Mouse (Mus musculus): ENCODE data around the gene Tnni2. TPM values are rescaled to one million over a fixed set of nuclear protein-coding genes. Genes with fewer than 3 reads are reported as not detected.

Gene Tnni2
- polyA plus RNA-seq, 1 experiment: 1.1 TPM

- TF ChIP-seq CTCF (IDR thresholded peaks at IDR 0.05; ENCODE audit: borderline replicate concordance, insufficient read depth, low read length) (no peak), POLR2A (IDR thresholded peaks at IDR 0.05; ENCODE audit: low read depth, low read length) (no peak)
- no peak overlapping the region for H3K4me3 ChIP-seq (ENCODE audit: insufficient read depth, low read length)
- no peak overlapping the region for H3K27ac ChIP-seq (ENCODE audit: insufficient read depth, low read length)
- peaks cover 19% of the 10 kb centered on the region for H3K4me1 ChIP-seq (ENCODE audit: control insufficient read depth, insufficient read depth, low read length)
Measured at GRCm38 (mm10) chr7:142462594-142463078, 21.0 kb downstream of the Tnni2 start.

- no peak overlapping the region for H3K4me3 ChIP-seq (ENCODE audit: insufficient read depth, low read length)
- TF ChIP-seq POLR2A (IDR thresholded peaks at IDR 0.05; ENCODE audit: low read depth, low read length) (no peak), CTCF (IDR thresholded peaks at IDR 0.05; ENCODE audit: borderline replicate concordance, insufficient read depth, low read length) (no peak)
- peak overlapping the region; percentile 97 for H3K27ac ChIP-seq (ENCODE audit: insufficient read depth, low read length)
- H3K4me1 ChIP-seq (ENCODE audit: control insufficient read depth, insufficient read depth, low read length): peaks cover 19% of the 10 kb centered on the region
Measured at GRCm38 (mm10) chr7:142470171-142470691, 28.6 kb downstream of the Tnni2 start.

DNA sequence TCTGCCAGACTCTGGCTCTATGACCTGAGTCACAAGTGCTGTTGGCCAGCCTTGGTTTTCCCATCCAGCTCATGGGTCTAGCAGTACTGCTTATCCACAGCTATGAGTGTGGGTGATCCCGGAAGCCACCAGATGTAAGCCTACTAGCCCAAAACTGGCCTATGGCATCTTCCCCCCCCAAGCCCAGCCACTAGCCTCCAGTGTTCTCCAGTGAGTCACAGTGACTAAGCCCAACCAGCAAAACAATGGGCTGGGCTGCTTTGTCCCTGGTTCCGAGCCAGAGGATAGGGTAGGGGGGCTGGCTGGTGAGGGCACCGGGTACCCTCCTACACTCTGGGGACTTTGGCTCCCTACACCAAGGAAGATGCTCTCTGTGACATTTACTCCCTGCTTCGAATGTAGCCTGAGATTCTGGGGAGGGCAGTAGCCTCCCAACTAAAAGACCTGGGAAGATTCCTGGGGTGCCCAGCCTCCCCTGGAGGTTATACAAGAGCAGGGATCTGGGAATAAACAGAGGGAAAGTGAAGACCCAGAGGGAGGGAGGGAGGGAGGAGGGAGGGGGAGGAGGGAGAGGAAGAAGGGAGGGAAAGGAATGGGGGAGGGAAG lies 29.3 kb downstream of the Tnni2 start:
- TF ChIP-seq POLR2A (IDR thresholded peaks at IDR 0.05; ENCODE audit: low read depth, low read length): peak; percentile 31; the same call in 1 of the 2 replicates
- TF ChIP-seq CTCF (IDR thresholded peaks at IDR 0.05; ENCODE audit: borderline replicate concordance, insufficient read depth, low read length): no peak
- peaks cover 19% of the 10 kb centered on the region for H3K4me1 ChIP-seq (ENCODE audit: control insufficient read depth, insufficient read depth, low read length)

DNA sequence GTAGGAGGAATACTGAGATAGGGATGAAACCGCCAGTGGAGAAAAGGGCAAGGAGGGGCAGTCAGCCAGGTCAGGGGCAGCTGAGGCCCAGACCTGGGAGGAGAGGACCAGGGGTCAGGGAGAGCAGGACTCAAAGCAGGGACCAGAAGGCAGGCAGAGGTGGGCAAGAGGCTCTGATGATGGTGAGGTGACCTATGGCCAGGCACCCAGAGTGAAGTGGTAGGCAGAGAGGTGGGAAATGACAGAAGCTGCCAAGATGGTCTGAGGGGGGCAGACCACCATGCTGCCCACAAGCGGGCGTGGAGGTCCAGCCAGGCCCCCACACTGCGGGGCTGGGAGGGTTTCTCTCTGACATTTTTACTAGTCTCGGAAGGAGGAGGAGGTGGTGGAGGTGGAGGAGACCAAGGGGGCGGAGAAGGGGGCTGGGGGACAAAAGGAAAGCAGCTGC lies 29.8 kb downstream of the Tnni2 start:
- Histone ChIP-seq H3K4me3 (ENCODE audit: insufficient read depth, low read length) (no peak overlapping the region), H3K27ac (ENCODE audit: insufficient read depth, low read length) (peak overlapping the region; percentile 97), H3K4me1 (ENCODE audit: control insufficient read depth, insufficient read depth, low read length) (peaks cover 19% of the 10 kb centered on the region)
- no peak for TF ChIP-seq CTCF (IDR thresholded peaks at IDR 0.05; ENCODE audit: borderline replicate concordance, insufficient read depth, low read length)
- TF ChIP-seq POLR2A (IDR thresholded peaks at IDR 0.05; ENCODE audit: low read depth, low read length): peak; percentile 45; the same call in 1 of the 2 replicates

More for the DNA sequence above, 29.3 kb downstream of the Tnni2 start:
- Histone ChIP-seq H3K27ac (ENCODE audit: insufficient read depth, low read length) (peak overlapping the region; percentile 97), H3K4me3 (ENCODE audit: insufficient read depth, low read length) (no peak overlapping the region)

DNA sequence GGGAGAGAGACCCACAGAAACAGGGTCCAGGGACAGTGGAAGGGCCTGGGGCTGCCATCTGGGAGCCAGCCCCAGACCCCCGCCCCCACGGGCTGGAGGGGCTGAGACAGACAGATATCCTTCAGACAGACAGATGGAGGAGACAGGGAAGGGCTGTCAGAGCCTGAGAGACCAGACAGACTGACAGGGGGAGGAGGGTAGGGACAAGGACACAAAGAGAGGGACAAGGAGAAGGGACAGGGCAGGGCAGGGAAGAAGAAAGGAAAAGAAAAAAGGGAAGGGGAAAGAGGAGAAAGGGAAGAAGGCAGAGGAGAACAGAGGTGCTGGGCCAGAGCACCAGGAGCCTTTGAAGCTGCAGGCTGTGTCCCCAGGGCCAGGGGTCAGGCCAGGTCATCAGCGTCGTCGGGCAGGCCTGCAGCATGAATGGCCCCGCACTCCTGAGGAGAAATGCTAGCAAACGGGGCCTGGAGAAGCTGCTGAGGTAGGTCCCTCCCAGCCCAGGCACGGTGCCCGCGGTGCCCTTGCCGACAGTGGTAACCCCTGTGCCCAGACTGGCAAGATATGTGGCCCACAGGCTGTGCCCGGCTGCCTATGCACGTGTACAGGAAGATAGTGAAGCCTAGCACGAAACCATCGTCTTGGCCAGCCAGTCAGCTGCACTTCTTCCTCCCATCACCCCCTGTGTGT lies 30.4 kb downstream of the Tnni2 start:
- Histone ChIP-seq H3K4me1 (ENCODE audit: control insufficient read depth, insufficient read depth, low read length) (peaks cover 19% of the 10 kb centered on the region), H3K4me3 (ENCODE audit: insufficient read depth, low read length) (peak overlapping the region; percentile 25)

DNA sequence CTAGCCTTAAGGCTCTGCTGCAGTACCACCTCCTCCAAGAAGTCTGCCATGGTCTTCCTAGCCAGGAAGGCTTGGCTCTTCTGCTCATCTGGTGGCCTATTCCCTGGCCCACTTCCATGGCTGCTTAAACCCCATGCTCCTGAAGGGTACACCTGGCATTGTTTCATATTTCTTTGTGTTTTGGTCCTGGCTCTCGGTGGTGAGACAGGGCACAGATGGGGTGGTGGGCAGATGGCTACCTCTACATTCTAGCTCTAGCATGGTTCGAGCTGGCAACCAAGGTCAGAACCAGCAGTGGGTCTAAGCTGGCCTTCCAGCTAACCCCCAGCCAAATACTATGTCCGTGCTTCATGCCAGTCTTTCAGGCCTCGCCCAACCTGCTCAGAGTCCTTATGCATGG lies 31.3 kb downstream of the Tnni2 start:
- peak overlapping the region; percentile 25 for H3K4me3 ChIP-seq (ENCODE audit: insufficient read depth, low read length)

More for the DNA sequence above, 30.4 kb downstream of the Tnni2 start:
- TF ChIP-seq CTCF (IDR thresholded peaks at IDR 0.05; ENCODE audit: borderline replicate concordance, insufficient read depth, low read length) (no peak), POLR2A (IDR thresholded peaks at IDR 0.05; ENCODE audit: low read depth, low read length) (peak; percentile 8)
- peak overlapping the region; percentile 97 for H3K27ac ChIP-seq (ENCODE audit: insufficient read depth, low read length)

GRCm38 (mm10) chr7:142473476-142473875 lies 31.9 kb downstream of the Tnni2 start:
- peaks cover 19% of the 10 kb centered on the region for H3K4me1 ChIP-seq (ENCODE audit: control insufficient read depth, insufficient read depth, low read length)

More for the DNA sequence above, 31.3 kb downstream of the Tnni2 start:
- Histone ChIP-seq H3K27ac (ENCODE audit: insufficient read depth, low read length) (peak overlapping the region; percentile 97), H3K4me1 (ENCODE audit: control insufficient read depth, insufficient read depth, low read length) (peaks cover 19% of the 10 kb centered on the region)
- no peak for TF ChIP-seq CTCF (IDR thresholded peaks at IDR 0.05; ENCODE audit: borderline replicate concordance, insufficient read depth, low read length)
- no peak for TF ChIP-seq POLR2A (IDR thresholded peaks at IDR 0.05; ENCODE audit: low read depth, low read length)

GRCm38 (mm10) chr7:142474799-142475198 lies 33.2 kb downstream of the Tnni2 start:
- peaks cover 19% of the 10 kb centered on the region for H3K4me1 ChIP-seq (ENCODE audit: control insufficient read depth, insufficient read depth, low read length)
- TF ChIP-seq POLR2A (IDR thresholded peaks at IDR 0.05; ENCODE audit: low read depth, low read length) (no peak), CTCF (IDR thresholded peaks at IDR 0.05; ENCODE audit: borderline replicate concordance, insufficient read depth, low read length) (no peak)

More at GRCm38 (mm10) chr7:142473476-142473875, 31.9 kb downstream of the Tnni2 start:
- peak overlapping the region; percentile 97 for H3K27ac ChIP-seq (ENCODE audit: insufficient read depth, low read length)
- TF ChIP-seq POLR2A (IDR thresholded peaks at IDR 0.05; ENCODE audit: low read depth, low read length) (no peak), CTCF (IDR thresholded peaks at IDR 0.05; ENCODE audit: borderline replicate concordance, insufficient read depth, low read length) (no peak)
- no peak overlapping the region for H3K4me3 ChIP-seq (ENCODE audit: insufficient read depth, low read length)

DNA sequence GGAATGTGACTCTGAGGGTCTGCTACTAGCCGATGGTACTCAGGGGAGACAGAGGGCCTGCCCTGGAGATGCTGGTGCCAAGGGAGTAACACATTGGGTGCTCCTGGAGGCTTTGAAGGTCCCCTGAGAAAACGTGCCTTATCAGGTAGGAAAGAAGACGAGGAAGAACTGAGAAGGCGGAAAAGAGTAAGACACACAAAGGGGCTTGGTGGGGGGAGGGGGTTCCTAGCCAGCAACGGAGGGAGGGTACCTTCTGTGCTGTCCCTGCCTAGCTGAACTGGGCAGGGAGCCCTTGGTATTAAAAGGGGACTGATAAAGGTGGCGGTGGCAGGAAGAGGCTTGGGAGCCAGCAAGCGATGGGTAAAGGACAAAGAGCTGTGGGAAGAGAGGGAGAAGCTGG lies 34.0 kb downstream of the Tnni2 start:
- Histone ChIP-seq H3K4me3 (ENCODE audit: insufficient read depth, low read length) (peak overlapping the region; percentile 8), H3K27ac (ENCODE audit: insufficient read depth, low read length) (peak overlapping the region; percentile 55), H3K4me1 (ENCODE audit: control insufficient read depth, insufficient read depth, low read length) (peaks cover 17% of the 10 kb centered on the region)
- TF ChIP-seq POLR2A (IDR thresholded peaks at IDR 0.05; ENCODE audit: low read depth, low read length) (no peak), CTCF (IDR thresholded peaks at IDR 0.05; ENCODE audit: borderline replicate concordance, insufficient read depth, low read length) (no peak)

More at GRCm38 (mm10) chr7:142474799-142475198, 33.2 kb downstream of the Tnni2 start:
- Histone ChIP-seq H3K27ac (ENCODE audit: insufficient read depth, low read length) (peak overlapping the region; percentile 55), H3K4me3 (ENCODE audit: insufficient read depth, low read length) (no peak overlapping the region)

Data from embryonic fibroblast, embryonic 13.5 days (primary cell).